Mouse (Mus musculus): ENCODE data around the gene Foxo1. TPM values are rescaled to one million over a fixed set of nuclear protein-coding genes. Genes with fewer than 3 reads are reported as not detected.

Gene Foxo1
- polyA plus RNA-seq, 1 experiment from 2014 or later: 2.6 TPM

GRCm38 (mm10) chr3:52327146-52327545, 59.0 kb downstream of the Foxo1 start:
- Histone ChIP-seq H3K9me3 (no peaks in the 10 kb centered on the region), H3K4me1 (replicated peaks) (no peaks in the 10 kb centered on the region), H3K27me3 (no peaks in the 10 kb centered on the region), H3K36me3 (no peaks in the 10 kb centered on the region), H3K9ac (replicated peaks) (no peak overlapping the region), H3K4me2 (replicated peaks) (no peak overlapping the region), H3K27ac (no peak overlapping the region), H3K4me3 (replicated peaks) (no peak overlapping the region)
- no peak for ATAC-seq
- WGBS: 86% methylated on average over 13 of the region's 13 CpGs

- Histone ChIP-seq H3K36me3 (no peaks in the 10 kb centered on the region), H3K9ac (replicated peaks) (no peak overlapping the region), H3K27ac (no peak overlapping the region), H3K4me1 (replicated peaks) (no peaks in the 10 kb centered on the region), H3K4me3 (replicated peaks) (no peak overlapping the region), H3K27me3 (no peaks in the 10 kb centered on the region), H3K9me3 (no peaks in the 10 kb centered on the region), H3K4me2 (replicated peaks) (no peak overlapping the region)
- ATAC-seq: no peak
- 88% methylated on average over 1 of the region's 1 CpGs for WGBS
Observed at GRCm38 (mm10) chr3:52331709-52332108, 63.6 kb downstream of the Foxo1 start.

GRCm38 (mm10) chr3:52338761-52339160, 70.6 kb downstream of the Foxo1 start:
- 90% methylated on average over 4 of the region's 4 CpGs for WGBS
- no peak overlapping the region for H3K4me2 ChIP-seq (replicated peaks)
- ATAC-seq: no peak

GRCm38 (mm10) chr3:52340336-52341034, 72.3 kb downstream of the Foxo1 start:
- no peak overlapping the region for H3K27ac ChIP-seq
- H3K4me3 ChIP-seq (replicated peaks): no peak overlapping the region
- no peaks in the 10 kb centered on the region for H3K9me3 ChIP-seq
- no peaks in the 10 kb centered on the region for H3K36me3 ChIP-seq
- H3K4me1 ChIP-seq (replicated peaks): peaks cover 12% of the 10 kb centered on the region
- H3K9ac ChIP-seq (replicated peaks): no peak overlapping the region
- no peak for ATAC-seq
- H3K27me3 ChIP-seq: no peaks in the 10 kb centered on the region
- WGBS: 94% methylated on average over 12 of the region's 12 CpGs
- H3K4me2 ChIP-seq (replicated peaks): no peak overlapping the region

More at GRCm38 (mm10) chr3:52338761-52339160, 70.6 kb downstream of the Foxo1 start:
- no peaks in the 10 kb centered on the region for H3K9me3 ChIP-seq
- H3K27ac ChIP-seq: no peak overlapping the region
- H3K36me3 ChIP-seq: no peaks in the 10 kb centered on the region
- H3K4me3 ChIP-seq (replicated peaks): no peak overlapping the region
- H3K9ac ChIP-seq (replicated peaks): no peak overlapping the region
- H3K27me3 ChIP-seq: no peaks in the 10 kb centered on the region
- peaks cover 12% of the 10 kb centered on the region for H3K4me1 ChIP-seq (replicated peaks)

GRCm38 (mm10) chr3:52342226-52342625, 74.1 kb downstream of the Foxo1 start:
- no peak overlapping the region for H3K27ac ChIP-seq
- H3K9ac ChIP-seq (replicated peaks): no peak overlapping the region
- H3K4me3 ChIP-seq (replicated peaks): no peak overlapping the region
- no peaks in the 10 kb centered on the region for H3K9me3 ChIP-seq
- peaks cover 12% of the 10 kb centered on the region for H3K4me1 ChIP-seq (replicated peaks)
- H3K4me2 ChIP-seq (replicated peaks): no peak overlapping the region
- ATAC-seq: no peak
- 67% methylated on average over 3 of the region's 3 CpGs for WGBS
- no peaks in the 10 kb centered on the region for H3K36me3 ChIP-seq
- H3K27me3 ChIP-seq: no peaks in the 10 kb centered on the region

- H3K27ac ChIP-seq: no peak overlapping the region
- H3K36me3 ChIP-seq: no peaks in the 10 kb centered on the region
- H3K4me1 ChIP-seq (replicated peaks): peaks cover 12% of the 10 kb centered on the region
- no peak overlapping the region for H3K9ac ChIP-seq (replicated peaks)
- no peak overlapping the region for H3K4me2 ChIP-seq (replicated peaks)
- no peak for ATAC-seq
- WGBS: 10% methylated on average over 3 of the region's 3 CpGs
- no peaks in the 10 kb centered on the region for H3K27me3 ChIP-seq
- H3K9me3 ChIP-seq: no peaks in the 10 kb centered on the region
- no peak overlapping the region for H3K4me3 ChIP-seq (replicated peaks)
Observed at GRCm38 (mm10) chr3:52342801-52343200, 74.7 kb downstream of the Foxo1 start.

GRCm38 (mm10) chr3:52343270-52344070, 75.3 kb downstream of the Foxo1 start:
- 83% methylated on average over 6 of the region's 6 CpGs for WGBS
- Histone ChIP-seq H3K27me3 (no peaks in the 10 kb centered on the region), H3K9me3 (no peaks in the 10 kb centered on the region), H3K4me3 (replicated peaks) (no peak overlapping the region), H3K36me3 (no peaks in the 10 kb centered on the region), H3K4me2 (replicated peaks) (no peak overlapping the region), H3K4me1 (replicated peaks) (peaks cover 12% of the 10 kb centered on the region), H3K9ac (replicated peaks) (no peak overlapping the region), H3K27ac (no peak overlapping the region)
- no peak for ATAC-seq

GRCm38 (mm10) chr3:52345881-52346280, 77.7 kb downstream of the Foxo1 start:
- no peaks in the 10 kb centered on the region for H3K27me3 ChIP-seq

GRCm38 (mm10) chr3:52346986-52347710, 79.0 kb downstream of the Foxo1 start:
- H3K4me1 ChIP-seq (replicated peaks): peaks cover 8% of the 10 kb centered on the region
- H3K36me3 ChIP-seq: no peaks in the 10 kb centered on the region
- H3K4me2 ChIP-seq (replicated peaks): no peak overlapping the region
- H3K9ac ChIP-seq (replicated peaks): no peak overlapping the region
- H3K27ac ChIP-seq: no peak overlapping the region
- no peaks in the 10 kb centered on the region for H3K9me3 ChIP-seq
- no peaks in the 10 kb centered on the region for H3K27me3 ChIP-seq
- ATAC-seq: no peak
- H3K4me3 ChIP-seq (replicated peaks): no peak overlapping the region
- WGBS: 81% methylated on average over 4 of the region's 4 CpGs

More at GRCm38 (mm10) chr3:52345881-52346280, 77.7 kb downstream of the Foxo1 start:
- WGBS: 95% methylated on average over 11 of the region's 11 CpGs
- no peak overlapping the region for H3K27ac ChIP-seq
- H3K9me3 ChIP-seq: no peaks in the 10 kb centered on the region
- peaks cover 12% of the 10 kb centered on the region for H3K4me1 ChIP-seq (replicated peaks)
- H3K9ac ChIP-seq (replicated peaks): no peak overlapping the region
- H3K4me2 ChIP-seq (replicated peaks): no peak overlapping the region
- H3K36me3 ChIP-seq: no peaks in the 10 kb centered on the region
- ATAC-seq: no peak
- no peak overlapping the region for H3K4me3 ChIP-seq (replicated peaks)

GRCm38 (mm10) chr3:52347980-52348622, 80.0 kb downstream of the Foxo1 start:
- Histone ChIP-seq H3K27ac (no peak overlapping the region), H3K9ac (replicated peaks) (no peak overlapping the region), H3K36me3 (no peaks in the 10 kb centered on the region), H3K4me2 (replicated peaks) (no peak overlapping the region), H3K4me1 (replicated peaks) (no peaks in the 10 kb centered on the region), H3K27me3 (no peaks in the 10 kb centered on the region), H3K9me3 (no peaks in the 10 kb centered on the region), H3K4me3 (replicated peaks) (no peak overlapping the region)
- 62% methylated on average over 10 of the region's 10 CpGs for WGBS
- no peak for ATAC-seq

GRCm38 (mm10) chr3:52350636-52351035, 82.5 kb downstream of the Foxo1 start:
- H3K36me3 ChIP-seq: no peaks in the 10 kb centered on the region
- H3K27me3 ChIP-seq: no peaks in the 10 kb centered on the region
- H3K9ac ChIP-seq (replicated peaks): no peak overlapping the region
- no peaks in the 10 kb centered on the region for H3K4me1 ChIP-seq (replicated peaks)
- H3K27ac ChIP-seq: no peak overlapping the region
- H3K4me2 ChIP-seq (replicated peaks): no peak overlapping the region
- no peaks in the 10 kb centered on the region for H3K9me3 ChIP-seq
- WGBS: 84% methylated on average over 8 of the region's 8 CpGs
- H3K4me3 ChIP-seq (replicated peaks): no peak overlapping the region
- no peak for ATAC-seq

All from midbrain, embryonic 13.5 days (tissue).